Mouse (Mus musculus) ES-E14 (cell line): ENCODE measurements around the gene Mafg. TPM values are rescaled to one million over a fixed set of nuclear protein-coding genes. Genes with fewer than 3 reads are reported as not detected.

Experiments used
- DNase-seq: peaks from one replicate; pipeline ENCODE4 v3.0.0-alpha.2; 2013; ENCODE audit warnings: low read depth, low spot score
- H3K27ac ChIP-seq: 2 replicates; pipeline ENCODE4 v1.5.1; 2012; ENCODE audit warnings: low read depth, mild to moderate bottlenecking, low read length, moderate library complexity, mixed read lengths; ENCODE audit not compliant: poor library complexity, insufficient read depth, severe bottlenecking
- H3K36me3 ChIP-seq: 2 replicates; pipeline ENCODE4 v1.6.1; 2012; ENCODE audit warnings: mild to moderate bottlenecking, low read length, moderate library complexity, mixed read lengths; ENCODE audit not compliant: control insufficient read depth, poor library complexity, insufficient read depth, severe bottlenecking
- H3K4me1 ChIP-seq, 2 experiments: fragments of 150-350 bp in 1 of 2; sonication (generic) in 1 of 2; 2 replicates each; pipeline ENCODE4 v1.6.1; 2012; ENCODE audit warnings: low read length in 2 of 2, mild to moderate bottlenecking in 1 of 2, mixed read lengths in 1 of 2; ENCODE audit not compliant: control insufficient read depth in 2 of 2, insufficient read depth in 2 of 2, poor library complexity in 1 of 2
- H3K4me3 ChIP-seq, 2 experiments: fragments of 150-350 bp in 1 of 2; sonication (generic) in 1 of 2; 2 replicates each; pipeline ENCODE4 v1.5.1; 2012; ENCODE audit warnings: low read length in 2 of 2, low read depth in 1 of 2, mild to moderate bottlenecking in 1 of 2, mixed read lengths in 1 of 2; ENCODE audit not compliant: insufficient read depth in 1 of 2, poor library complexity in 1 of 2, severe bottlenecking in 1 of 2
- H3K9ac ChIP-seq: 2 replicates; pipeline ENCODE4 v1.6.1; 2012; ENCODE audit warnings: low read depth, mild to moderate bottlenecking, low read length, mixed read lengths; ENCODE audit not compliant: poor library complexity, insufficient read depth, severe bottlenecking
- H3K9me3 ChIP-seq: fragments of 150-350 bp; sonication (generic); 2 replicates; pipeline ENCODE4 v1.6.1; 2012; ENCODE audit warnings: low read depth, mild to moderate bottlenecking, low read length; ENCODE audit not compliant: control insufficient read depth, insufficient read depth
- CHD2 ChIP-seq: IDR thresholded peaks from 2 replicates; pipeline ENCODE4 v1.6.1; 2014; ENCODE audit warnings: mild to moderate bottlenecking, low read depth, low read length, inconsistent platforms
- HCFC1 ChIP-seq: IDR thresholded peaks from 2 replicates; pipeline ENCODE4 v1.6.1; 2012; ENCODE audit warnings: low read length, inconsistent platforms, borderline replicate concordance; ENCODE audit not compliant: insufficient read depth
- MAFK ChIP-seq: IDR thresholded peaks from 2 replicates; pipeline ENCODE4 v1.6.1; 2014; ENCODE audit warnings: mild to moderate bottlenecking, low read depth, low read length, inconsistent platforms; ENCODE audit not compliant: insufficient read depth
- ZC3H11A ChIP-seq: IDR thresholded peaks from 2 replicates; pipeline ENCODE4 v1.6.1; 2012; ENCODE audit warnings: low read depth, mild to moderate bottlenecking, inconsistent platforms, low read length, borderline replicate concordance
- ZNF384 ChIP-seq: IDR thresholded peaks from 2 replicates; pipeline ENCODE4 v1.6.1; 2012; ENCODE audit warnings: low read depth, low read length, inconsistent platforms
- in situ Hi-C, 2 experiments: fragments of 600-800 bp; cut with MboI; formaldehyde crosslinking; loops; one replicate each; pipeline ENCODE4 v1.15.1; 2025; ENCODE audit warnings: low sequenced_read_pairs in 2 of 2, inconsistent platforms in 1 of 2; ENCODE audit not compliant: unreplicated experiment in 2 of 2
- total RNA-seq: library from RNA; depleted of rRNA; stranded (reverse); fragments of 300-350 nt; gene quantifications from 2 replicates; pipeline ENCODE4 v1.2.3, GENCODE M21; 2012

Gene Mafg
- total RNA-seq, 1 experiment, result 42.6 TPM

- peaks cover 3% of the 10 kb centered on the region; the same call in 1 of the 2 replicates for H3K36me3 ChIP-seq
- H3K4me1 ChIP-seq, result peaks cover 0 to 20% of the 10 kb centered on the region in 2 experiments; a peak in 1 of 4 replicates
- peak overlapping the region; percentile 81 for H3K9ac ChIP-seq
- no peaks in the 10 kb centered on the region for H3K9me3 ChIP-seq
- no peak for DNase-seq
- in situ Hi-C loops, result no loop called here
- TF ChIP-seq HCFC1, result no peak
- TF ChIP-seq CHD2, result no peak
- no peak for TF ChIP-seq MAFK
- TF ChIP-seq ZC3H11A, result no peak
- TF ChIP-seq ZNF384, result no peak
- H3K4me3 ChIP-seq, result peak overlapping the region; percentile 72 to 82
- no peak overlapping the region; the same call in 1 of the 2 replicates for H3K27ac ChIP-seq
Observed at GRCm38 (mm10) chr11:120642939-120643600, 9.7 kb upstream of the Mafg start.

GRCm38 (mm10) chr11:120641869-120642268 lies 8.5 kb upstream of the Mafg start:
- DNase-seq, result no peak
- Histone ChIP-seq H3K4me1 (peaks cover 0 to 16% of the 10 kb centered on the region in 2 experiments; a peak in 1 of 4 replicates), H3K27ac (no peak overlapping the region), H3K4me3 (no peak overlapping the region; a peak in 1 of 4 replicates), H3K9me3 (no peaks in the 10 kb centered on the region), H3K36me3 (peaks cover 3% of the 10 kb centered on the region; the same call in 1 of the 2 replicates), H3K9ac (no peak overlapping the region)
- TF ChIP-seq CHD2 (no peak), MAFK (no peak), HCFC1 (no peak), ZNF384 (no peak), ZC3H11A (no peak)
- in situ Hi-C loops, result no loop called here

DNA sequence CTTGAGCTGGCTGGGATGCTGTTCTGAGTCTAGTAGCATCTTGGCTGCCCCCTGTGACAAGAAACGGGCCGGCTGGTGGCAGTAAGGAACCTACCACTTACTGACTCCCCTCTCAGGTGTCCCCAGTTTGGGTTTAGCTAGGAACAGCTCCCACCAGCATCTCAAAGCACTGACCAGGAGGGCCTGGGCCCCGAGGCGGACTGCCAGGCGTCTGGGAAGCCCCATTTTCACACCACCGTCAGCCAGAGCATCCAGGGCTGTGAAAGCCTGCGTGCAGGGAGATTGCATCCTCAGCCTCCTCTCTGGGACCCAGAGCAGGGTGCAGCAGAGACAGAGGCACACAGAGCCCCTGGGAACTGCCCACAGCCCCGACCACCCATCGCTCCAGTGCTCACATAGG lies 7.9 kb upstream of the Mafg start:
- Histone ChIP-seq H3K4me3 (peak overlapping the region in 1 of 2 experiments; percentile 9; a peak in 1 of 4 replicates), H3K36me3 (peaks cover 3% of the 10 kb centered on the region; the same call in 1 of the 2 replicates), H3K9ac (peak overlapping the region; percentile 2; the same call in 1 of the 2 replicates), H3K9me3 (no peaks in the 10 kb centered on the region), H3K4me1 (peaks cover 0 to 19% of the 10 kb centered on the region in 2 experiments; a peak in 2 of 4 replicates), H3K27ac (no peak overlapping the region)
- TF ChIP-seq HCFC1 (no peak), ZC3H11A (no peak), ZNF384 (no peak), MAFK (no peak)
- in situ Hi-C loops, result no loop called here
- DNase-seq, result no peak

DNA sequence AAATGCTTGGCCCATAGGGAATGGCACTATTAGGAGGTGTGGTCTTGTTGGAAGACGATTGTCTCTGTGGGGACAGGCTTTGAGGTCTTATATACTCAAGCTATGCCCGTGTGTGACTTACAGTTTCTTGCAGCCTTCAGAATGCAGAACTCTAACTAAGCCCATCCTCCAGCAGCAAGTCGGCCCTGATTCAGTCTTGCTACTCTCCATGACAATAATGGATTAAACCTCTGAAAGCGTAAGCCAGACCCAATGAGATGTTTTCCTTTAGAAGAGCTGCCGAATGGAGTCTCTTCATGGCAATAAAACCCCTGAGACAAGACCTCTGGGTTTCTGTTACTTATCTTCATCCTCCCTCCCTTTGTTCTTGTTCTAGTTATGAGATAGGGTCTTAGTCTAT lies 1.4 kb upstream of the Mafg start:
- peak overlapping the region; percentile 80 to 97; a peak in 3 of 4 replicates for H3K4me3 ChIP-seq
- no peak for TF ChIP-seq CHD2
- no peak for TF ChIP-seq MAFK
- no peak for TF ChIP-seq ZC3H11A
- no peak for TF ChIP-seq ZNF384
- TF ChIP-seq HCFC1, result no peak
- DNase-seq, result no peak
- peaks cover 4 to 23% of the 10 kb centered on the region in 2 experiments for H3K4me1 ChIP-seq
- no peak overlapping the region for H3K27ac ChIP-seq
- H3K9ac ChIP-seq, result no peak overlapping the region; the same call in 1 of the 2 replicates
- H3K9me3 ChIP-seq, result no peaks in the 10 kb centered on the region
- in situ Hi-C loops, result no loop called here
- H3K36me3 ChIP-seq, result peaks cover 3% of the 10 kb centered on the region; the same call in 1 of the 2 replicates
